Mouse (Mus musculus): ENCODE results near the gene Dock2. TPM values are rescaled to one million over a fixed set of nuclear protein-coding genes. Genes with fewer than 3 reads are reported as not detected.

Dock2 gene
- polyA plus RNA-seq, 1 experiment from 2014 or later = 0.43 TPM

DNA sequence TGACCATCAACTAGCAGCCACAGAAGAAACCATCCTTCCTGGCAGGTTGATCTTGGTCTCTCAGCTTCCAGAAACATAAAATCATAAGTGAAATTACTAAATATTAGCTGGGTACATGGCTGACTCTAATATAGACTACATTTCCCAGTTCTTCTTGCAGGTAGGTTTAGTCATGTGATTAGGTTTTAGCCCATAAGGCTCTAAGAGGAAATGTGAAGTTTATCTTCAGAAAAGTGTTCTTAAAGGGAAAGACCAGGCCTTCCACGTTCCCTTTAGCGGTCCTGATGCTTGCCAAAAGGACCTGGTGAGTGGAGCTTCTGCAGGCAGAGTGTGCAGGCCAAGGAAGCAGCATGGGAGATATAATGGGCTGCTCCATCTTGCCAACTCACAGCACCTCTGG, 2.9 kb downstream of the Dock2 start:
- WGBS = 84% methylated on average over 2 of the region's 2 CpGs
- DNase-seq (ENCODE audit: extremely low spot score, low spot score) = no peak
- H3K27me3 ChIP-seq (ENCODE audit: poor library complexity, severe bottlenecking) = no peaks in the 10 kb centered on the region

DNA sequence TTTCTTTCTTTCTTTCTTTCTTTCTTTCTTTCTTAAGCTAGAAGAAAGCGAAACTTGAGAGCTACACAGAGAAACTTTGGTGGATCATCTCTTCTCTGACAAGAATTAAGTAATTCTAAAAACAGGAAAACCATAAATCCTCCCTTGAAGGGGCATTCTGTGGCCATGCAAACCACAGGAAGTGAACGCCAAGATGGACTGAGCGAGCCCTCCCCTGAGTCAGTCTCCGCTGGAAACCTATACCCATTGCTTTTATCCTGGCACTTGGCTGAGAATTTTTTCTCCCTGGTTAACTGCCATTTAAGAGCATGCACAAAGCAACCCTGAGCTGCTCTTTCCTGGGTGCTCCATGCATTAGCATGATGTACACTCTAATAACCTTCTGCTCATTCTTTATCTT, 3.7 kb downstream of the Dock2 start:
- Histone ChIP-seq H3K27ac (no peak overlapping the region), H3K4me3 (no peak overlapping the region), H3K36me3 (replicated peaks) (no peaks in the 10 kb centered on the region), H3K27me3 (ENCODE audit: poor library complexity, severe bottlenecking) (no peaks in the 10 kb centered on the region), H3K4me1 (no peaks in the 10 kb centered on the region), H3K9me3 (no peaks in the 10 kb centered on the region)
- WGBS = 94% methylated on average over 4 of the region's 4 CpGs
- no peak for DNase-seq (ENCODE audit: extremely low spot score, low spot score)

More for the DNA sequence above, 2.9 kb downstream of the Dock2 start:
- no peak overlapping the region for H3K27ac ChIP-seq
- H3K9me3 ChIP-seq = no peaks in the 10 kb centered on the region
- H3K36me3 ChIP-seq (replicated peaks) = no peaks in the 10 kb centered on the region
- no peaks in the 10 kb centered on the region for H3K4me1 ChIP-seq
- H3K4me3 ChIP-seq = no peak overlapping the region

DNA sequence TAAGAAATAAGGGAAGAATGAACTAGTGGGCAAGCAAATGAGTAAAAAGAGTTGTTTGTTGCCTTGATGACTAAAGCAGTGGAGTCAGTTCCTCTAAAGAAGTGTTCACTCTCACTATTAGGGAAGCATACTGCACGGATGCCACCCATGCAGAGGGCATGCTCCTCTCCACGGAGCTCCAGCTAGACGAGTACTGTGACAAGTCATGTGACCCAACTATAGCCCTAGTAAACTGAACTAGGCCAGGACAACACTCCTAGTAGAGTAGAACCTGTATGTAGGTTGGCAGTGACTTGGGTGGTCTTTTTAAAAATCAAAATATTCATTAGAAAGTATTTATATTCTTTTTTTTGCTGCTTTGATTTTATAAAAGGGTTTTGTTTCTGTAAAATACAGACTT, 5.3 kb downstream of the Dock2 start:
- H3K27ac ChIP-seq = no peak overlapping the region
- H3K4me3 ChIP-seq = no peak overlapping the region
- no peaks in the 10 kb centered on the region for H3K36me3 ChIP-seq (replicated peaks)
- WGBS = 82% methylated on average over 3 of the region's 3 CpGs
- H3K27me3 ChIP-seq (ENCODE audit: poor library complexity, severe bottlenecking) = no peaks in the 10 kb centered on the region
- DNase-seq (ENCODE audit: extremely low spot score, low spot score) = no peak
- H3K9me3 ChIP-seq = no peaks in the 10 kb centered on the region
- no peaks in the 10 kb centered on the region for H3K4me1 ChIP-seq

DNA sequence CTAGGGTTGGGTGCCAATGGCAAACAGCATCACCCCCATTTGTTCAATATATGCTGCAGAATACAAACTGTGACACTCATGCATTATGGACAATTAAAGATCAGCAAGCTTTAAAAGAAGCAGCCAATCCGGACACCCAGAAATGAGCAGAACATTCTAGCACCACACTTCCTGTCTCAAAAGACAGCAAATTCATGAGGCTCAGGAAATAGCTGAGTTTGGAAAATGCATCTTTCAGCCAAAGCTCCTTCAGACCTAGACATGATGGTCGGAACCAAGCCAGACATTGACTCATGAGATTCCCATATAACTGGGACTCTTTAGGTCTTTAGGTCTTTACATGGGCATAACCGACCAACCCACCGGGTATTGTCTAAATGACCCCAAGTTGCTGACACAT, 6.2 kb downstream of the Dock2 start:
- DNase-seq (ENCODE audit: extremely low spot score, low spot score) = no peak
- 91% methylated on average over 4 of the region's 4 CpGs for WGBS
- no peaks in the 10 kb centered on the region for H3K36me3 ChIP-seq (replicated peaks)
- H3K4me3 ChIP-seq = no peak overlapping the region
- no peaks in the 10 kb centered on the region for H3K9me3 ChIP-seq
- H3K27me3 ChIP-seq (ENCODE audit: poor library complexity, severe bottlenecking) = no peaks in the 10 kb centered on the region
- no peaks in the 10 kb centered on the region for H3K4me1 ChIP-seq
- no peak overlapping the region for H3K27ac ChIP-seq

DNA sequence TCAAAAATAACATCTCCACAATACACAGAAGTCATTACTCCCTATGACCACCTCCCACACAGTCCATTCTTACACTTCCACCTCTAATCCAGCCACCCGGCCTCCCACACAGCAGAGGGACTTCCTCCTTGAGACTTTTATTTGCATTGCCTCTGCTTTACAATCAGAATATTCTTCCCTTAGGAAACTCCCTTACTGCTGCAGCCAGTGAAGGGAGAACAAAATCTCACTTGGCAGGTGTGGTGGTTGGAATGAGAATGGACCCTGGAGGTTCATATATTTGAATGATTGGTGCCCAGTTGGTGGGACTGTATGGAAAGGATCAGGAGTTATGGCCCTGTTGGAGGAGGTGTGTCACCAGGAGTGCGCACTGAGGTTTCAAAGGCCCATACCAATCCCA, 7.6 kb downstream of the Dock2 start:
- Histone ChIP-seq H3K4me3 (no peak overlapping the region), H3K4me1 (peaks cover 4% of the 10 kb centered on the region), H3K9me3 (no peaks in the 10 kb centered on the region), H3K36me3 (replicated peaks) (no peaks in the 10 kb centered on the region), H3K27ac (no peak overlapping the region), H3K27me3 (ENCODE audit: poor library complexity, severe bottlenecking) (no peaks in the 10 kb centered on the region)
- 88% methylated on average over 2 of the region's 2 CpGs for whole genome bisulfite sequencing
- DNase-seq (ENCODE audit: extremely low spot score, low spot score) = no peak

DNA sequence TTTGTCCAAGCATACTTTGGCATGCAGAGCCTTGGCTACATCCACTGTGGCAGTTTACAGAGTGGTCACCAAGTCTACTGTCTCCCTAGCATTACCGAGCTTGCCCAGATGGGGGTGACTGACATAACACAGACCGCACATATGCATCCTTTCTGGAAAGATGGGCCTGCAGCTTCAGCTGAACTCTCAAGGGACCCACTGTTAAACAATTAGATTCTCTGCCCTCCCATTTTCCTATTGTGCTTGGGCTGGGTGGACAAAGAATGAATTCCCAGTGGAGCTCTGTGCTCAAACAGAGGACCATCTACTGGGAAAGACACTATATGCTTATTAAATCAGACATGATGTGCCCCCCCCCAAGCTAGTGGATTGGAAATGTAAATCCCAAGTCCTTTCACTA, 9.1 kb downstream of the Dock2 start:
- no peaks in the 10 kb centered on the region for H3K27me3 ChIP-seq (ENCODE audit: poor library complexity, severe bottlenecking)
- no peak for DNase-seq (ENCODE audit: extremely low spot score, low spot score)
- H3K27ac ChIP-seq = no peak overlapping the region
- H3K4me1 ChIP-seq = peaks cover 8% of the 10 kb centered on the region
- no peaks in the 10 kb centered on the region for H3K9me3 ChIP-seq
- H3K4me3 ChIP-seq = no peak overlapping the region
- 86% methylated on average over 2 of the region's 2 CpGs for WGBS
- no peaks in the 10 kb centered on the region for H3K36me3 ChIP-seq (replicated peaks)

DNA sequence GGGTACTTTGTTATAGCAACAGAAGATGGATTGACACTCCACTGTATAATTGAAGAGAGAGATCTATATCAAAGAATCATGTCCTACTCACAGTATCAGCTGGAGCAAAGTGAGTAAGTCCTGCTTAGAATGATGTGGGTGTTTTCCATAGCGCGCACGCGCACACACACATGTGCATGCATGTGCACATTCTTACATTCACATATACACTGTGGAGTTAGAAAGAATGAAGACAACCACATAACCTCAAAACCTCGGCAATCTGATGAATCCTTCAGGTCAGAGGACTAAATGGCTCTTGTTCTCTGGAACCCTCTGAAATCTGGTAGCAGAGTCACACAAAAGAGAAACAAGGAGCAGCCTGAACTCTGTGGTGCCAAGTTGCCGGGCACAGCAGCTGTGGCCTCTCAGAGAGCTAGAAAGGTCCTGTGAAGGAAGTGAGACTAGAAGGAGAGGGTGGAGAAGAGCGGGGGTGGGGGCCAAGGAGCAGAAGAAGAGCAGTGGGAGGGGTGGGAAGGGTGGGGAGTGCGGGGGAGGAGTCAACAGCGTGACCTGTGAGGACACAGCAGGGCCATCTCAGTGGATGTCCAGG, 10.3 kb downstream of the Dock2 start:
- DNase-seq (ENCODE audit: extremely low spot score, low spot score) = no peak
- Histone ChIP-seq H3K27ac (no peak overlapping the region), H3K4me3 (no peak overlapping the region), H3K4me1 (peaks cover 8% of the 10 kb centered on the region), H3K9me3 (no peaks in the 10 kb centered on the region), H3K27me3 (ENCODE audit: poor library complexity, severe bottlenecking) (no peaks in the 10 kb centered on the region), H3K36me3 (replicated peaks) (no peaks in the 10 kb centered on the region)
- 93% methylated on average over 9 of the region's 9 CpGs for WGBS

DNA sequence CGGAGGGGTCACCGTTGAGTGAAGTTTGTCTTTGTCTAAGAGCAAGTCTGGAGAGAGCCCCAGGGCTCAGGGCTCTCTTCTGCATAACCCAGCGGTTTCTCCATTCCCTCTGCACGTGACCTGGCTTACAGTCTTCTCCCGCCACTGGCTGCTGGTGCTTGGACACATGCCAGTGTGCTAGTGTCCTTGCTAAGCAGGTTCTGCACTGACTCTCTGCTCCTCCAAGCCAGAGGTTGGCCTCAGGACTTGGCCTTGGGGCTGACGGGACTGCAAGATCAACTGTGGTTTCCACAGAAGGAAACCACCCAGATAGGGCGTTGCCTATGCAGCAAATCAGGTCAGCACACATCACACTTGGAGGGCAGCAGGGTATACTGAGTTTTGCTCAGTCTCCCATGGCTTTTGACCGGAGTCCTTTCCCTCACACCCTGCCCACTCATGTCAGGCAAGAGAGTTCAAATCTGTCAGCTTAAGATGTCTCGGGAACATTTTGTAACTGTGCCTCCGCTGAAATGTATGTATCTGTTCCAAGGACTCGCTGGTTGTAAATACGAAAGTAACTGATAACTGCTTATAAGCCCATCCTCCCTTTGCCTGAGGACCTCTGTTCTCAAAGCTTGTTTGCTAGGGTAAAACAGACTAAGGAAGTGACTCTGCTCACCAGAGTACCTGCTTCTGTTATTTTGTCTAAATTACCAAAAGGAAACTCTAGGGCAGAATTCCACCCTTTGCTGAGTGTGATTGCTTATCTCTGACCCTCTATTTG, 12.3 kb downstream of the Dock2 start:
- WGBS = 69% methylated on average over 12 of the region's 12 CpGs
- Histone ChIP-seq H3K36me3 (replicated peaks) (no peaks in the 10 kb centered on the region), H3K4me1 (peaks cover 8% of the 10 kb centered on the region), H3K27me3 (ENCODE audit: poor library complexity, severe bottlenecking) (no peaks in the 10 kb centered on the region), H3K27ac (no peak overlapping the region), H3K9me3 (no peaks in the 10 kb centered on the region), H3K4me3 (no peak overlapping the region)
- no peak for DNase-seq (ENCODE audit: extremely low spot score, low spot score)

DNA sequence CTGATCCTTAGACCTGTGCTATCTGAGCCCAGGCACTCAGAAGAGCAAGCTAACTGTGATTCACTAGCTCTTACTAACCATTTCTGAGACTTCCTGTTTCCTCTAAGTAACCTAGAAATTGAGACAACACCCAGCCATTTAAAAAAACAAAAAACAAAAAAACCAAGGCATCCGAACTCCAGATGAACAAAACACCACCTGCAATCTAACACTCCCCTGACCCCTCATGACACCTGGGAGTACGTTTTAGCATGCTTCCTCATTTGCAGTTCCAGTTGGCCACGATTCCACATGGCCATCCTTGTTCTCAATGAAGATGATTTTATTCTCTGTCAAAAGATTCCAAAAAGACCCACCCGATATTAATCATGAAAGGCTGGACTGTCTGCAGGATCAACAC, 13.0 kb downstream of the Dock2 start:
- Histone ChIP-seq H3K27ac (no peak overlapping the region), H3K36me3 (replicated peaks) (no peaks in the 10 kb centered on the region), H3K4me3 (no peak overlapping the region), H3K4me1 (peaks cover 8% of the 10 kb centered on the region), H3K9me3 (no peaks in the 10 kb centered on the region), H3K27me3 (ENCODE audit: poor library complexity, severe bottlenecking) (no peaks in the 10 kb centered on the region)
- no peak for DNase-seq (ENCODE audit: extremely low spot score, low spot score)
- 64% methylated on average over 4 of the region's 4 CpGs for WGBS

DNA sequence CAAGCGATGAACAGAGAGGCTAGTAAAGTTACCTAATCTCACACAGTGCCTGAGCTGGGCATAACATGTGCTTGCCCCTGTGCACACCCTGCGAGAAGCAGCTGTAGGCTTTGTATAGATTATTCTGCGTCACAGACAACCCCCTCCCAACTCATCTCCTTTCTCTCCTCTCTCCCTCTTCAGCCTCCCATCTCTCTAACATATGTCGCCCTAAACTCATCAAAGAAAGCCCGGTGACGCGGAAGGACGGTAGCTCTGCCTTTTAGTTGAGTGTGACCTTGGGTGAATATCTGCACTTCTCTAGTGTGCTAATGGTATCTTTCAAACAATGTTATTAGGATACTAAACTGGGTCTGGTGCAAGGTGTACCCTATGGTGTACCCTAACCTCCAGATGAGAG, 13.7 kb downstream of the Dock2 start:
- no peak for DNase-seq (ENCODE audit: extremely low spot score, low spot score)

DNA sequence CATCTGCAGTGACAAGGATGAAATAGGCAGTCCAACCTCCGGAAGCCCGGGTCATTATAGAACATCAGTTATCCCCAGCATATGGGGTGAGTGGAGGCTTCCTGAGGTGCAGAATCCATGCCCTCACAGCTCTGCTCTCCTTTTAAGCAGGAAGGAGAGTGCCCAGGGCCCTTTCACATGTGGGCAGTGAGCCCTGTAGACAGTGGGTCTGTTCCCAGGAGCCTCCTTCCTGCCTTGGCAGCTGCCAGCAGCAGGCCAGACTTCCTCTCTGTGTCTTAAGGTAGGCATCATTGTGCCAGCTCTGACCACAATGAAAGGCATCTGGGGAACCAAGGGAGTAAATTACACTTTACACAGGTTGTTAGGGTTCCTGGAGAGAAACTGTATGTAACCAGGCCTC, 14.3 kb downstream of the Dock2 start:
- no peak overlapping the region for H3K27ac ChIP-seq
- no peaks in the 10 kb centered on the region for H3K9me3 ChIP-seq
- no peaks in the 10 kb centered on the region for H3K27me3 ChIP-seq (ENCODE audit: poor library complexity, severe bottlenecking)
- H3K4me3 ChIP-seq = no peak overlapping the region
- DNase-seq (ENCODE audit: extremely low spot score, low spot score) = no peak
- 88% methylated on average over 2 of the region's 2 CpGs for WGBS
- no peaks in the 10 kb centered on the region for H3K36me3 ChIP-seq (replicated peaks)
- peaks cover 8% of the 10 kb centered on the region for H3K4me1 ChIP-seq

More for the DNA sequence above, 13.7 kb downstream of the Dock2 start:
- no peak overlapping the region for H3K4me3 ChIP-seq
- no peaks in the 10 kb centered on the region for H3K9me3 ChIP-seq
- no peak overlapping the region for H3K27ac ChIP-seq
- no peaks in the 10 kb centered on the region for H3K27me3 ChIP-seq (ENCODE audit: poor library complexity, severe bottlenecking)
- WGBS = 91% methylated on average over 8 of the region's 8 CpGs
- H3K4me1 ChIP-seq = peaks cover 8% of the 10 kb centered on the region
- no peaks in the 10 kb centered on the region for H3K36me3 ChIP-seq (replicated peaks)

DNA sequence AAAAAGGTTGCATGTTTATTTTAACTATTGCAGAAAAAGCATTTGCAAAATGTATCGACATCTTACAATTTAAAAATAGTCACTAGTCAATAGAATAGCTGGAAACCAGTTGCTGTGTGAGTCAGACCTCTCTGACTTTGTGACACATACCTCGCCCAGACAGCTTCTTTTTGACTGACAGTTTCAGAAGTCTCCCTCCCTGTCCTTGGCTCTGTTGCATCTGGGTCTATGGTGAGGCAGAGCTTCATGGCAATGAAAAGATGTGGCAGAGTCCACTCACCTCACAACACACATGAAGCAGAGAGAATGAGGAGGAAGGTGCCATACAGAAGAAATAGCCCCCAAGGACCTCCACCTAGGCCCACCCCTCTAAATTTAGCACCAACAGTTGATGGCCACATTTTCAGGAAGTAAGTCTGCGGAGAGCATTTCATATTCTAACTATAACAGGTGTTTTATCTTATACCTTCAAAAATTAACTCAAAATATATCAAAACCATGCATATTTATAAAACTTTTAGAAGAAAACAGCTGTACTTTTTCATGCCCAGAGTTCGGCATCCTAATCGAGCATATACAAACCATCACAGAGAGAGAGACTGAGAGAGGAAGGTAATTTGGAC, 19.8 kb downstream of the Dock2 start:
- no peaks in the 10 kb centered on the region for H3K9me3 ChIP-seq
- no peak overlapping the region for H3K4me3 ChIP-seq
- no peak overlapping the region for H3K27ac ChIP-seq
- DNase-seq (ENCODE audit: extremely low spot score, low spot score) = no peak
- H3K4me1 ChIP-seq = no peaks in the 10 kb centered on the region
- no peaks in the 10 kb centered on the region for H3K27me3 ChIP-seq (ENCODE audit: poor library complexity, severe bottlenecking)
- H3K36me3 ChIP-seq (replicated peaks) = no peaks in the 10 kb centered on the region
- WGBS = 89% methylated on average over 5 of the region's 5 CpGs

DNA sequence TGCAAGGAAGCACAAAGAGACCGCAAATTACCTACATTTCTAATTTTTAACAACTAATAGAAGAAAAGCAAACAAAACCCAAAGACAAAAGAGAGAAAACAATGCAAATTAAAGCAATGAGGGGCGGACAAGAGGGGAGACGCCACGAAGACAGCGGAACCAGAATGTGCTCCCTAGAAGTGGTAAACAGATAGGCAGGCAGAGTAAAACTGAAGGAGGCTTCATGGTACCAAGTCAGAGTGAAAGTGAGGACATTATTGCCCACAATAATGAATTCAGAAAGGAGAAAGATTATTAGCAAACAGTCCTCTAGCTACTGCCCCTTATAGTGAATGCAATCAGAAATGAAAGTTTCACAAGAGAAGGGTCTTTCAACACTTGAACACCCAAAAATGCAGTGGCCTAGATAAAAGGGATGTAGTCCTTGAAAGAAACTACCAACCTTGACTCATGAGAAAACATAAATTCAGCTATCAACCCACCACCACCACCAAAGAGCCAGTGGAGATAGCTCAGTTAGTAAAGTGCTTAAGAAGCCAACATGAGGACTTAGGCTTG, 21.0 kb downstream of the Dock2 start:
- H3K9me3 ChIP-seq = no peaks in the 10 kb centered on the region
- H3K36me3 ChIP-seq (replicated peaks) = no peaks in the 10 kb centered on the region
- WGBS = 91% methylated on average over 5 of the region's 5 CpGs
- no peak for DNase-seq (ENCODE audit: extremely low spot score, low spot score)
- no peaks in the 10 kb centered on the region for H3K27me3 ChIP-seq (ENCODE audit: poor library complexity, severe bottlenecking)
- H3K27ac ChIP-seq = no peak overlapping the region
- no peak overlapping the region for H3K4me3 ChIP-seq
- no peaks in the 10 kb centered on the region for H3K4me1 ChIP-seq

Data from forebrain, embryonic 10.5 days (tissue).